Mouse (Mus musculus): ENCODE results near the gene Fut9. TPM values are rescaled to one million over a fixed set of nuclear protein-coding genes. Genes with fewer than 3 reads are reported as not detected.

Fut9 gene
- polyA plus RNA-seq, 1 experiment = 0.01 TPM

DNA sequence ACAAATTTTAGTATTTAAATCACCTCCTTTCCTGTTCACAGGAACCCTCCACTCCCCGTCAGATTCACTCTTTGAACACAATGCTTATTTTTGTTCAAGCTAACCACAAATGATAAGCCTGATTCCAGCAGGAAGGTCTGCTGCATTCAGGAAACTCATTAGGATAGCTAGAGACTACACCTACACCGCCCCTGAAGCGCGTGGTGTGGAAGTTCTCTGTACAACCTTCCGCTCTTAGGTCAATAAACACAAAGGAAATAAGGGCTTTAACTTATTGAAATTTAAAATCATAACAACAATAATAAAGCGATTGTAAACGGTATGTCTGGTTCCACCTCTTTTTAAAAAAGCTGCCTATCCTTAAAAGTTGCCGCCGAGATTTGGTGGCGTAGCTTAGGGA is 1.6 kb downstream of the Fut9 start:
- no peaks in the 10 kb centered on the region for H3K36me3 ChIP-seq (ENCODE audit: control insufficient read depth, insufficient read depth, low read length)
- H3K4me1 ChIP-seq (ENCODE audit: control insufficient read depth, insufficient read depth, low read length) = peaks cover 3% of the 10 kb centered on the region; the same call in 1 of the 2 replicates
- H3K27me3 ChIP-seq (ENCODE audit: control insufficient read depth, insufficient read depth, low read length) = no peaks in the 10 kb centered on the region
- TF ChIP-seq POLR2A (IDR thresholded peaks at IDR 0.05; ENCODE audit: control insufficient read depth, low read depth, low read length) = no peak
- TF ChIP-seq CTCF (IDR thresholded peaks at IDR 0.05; ENCODE audit: control insufficient read depth, insufficient read depth, insufficient replicate concordance, low read depth, low read length) = no peak
- no peak overlapping the region for H3K27ac ChIP-seq (ENCODE audit: control insufficient read depth, insufficient read depth, low read depth, low read length)
- no peak overlapping the region for H3K4me3 ChIP-seq (ENCODE audit: control insufficient read depth, low read depth, low read length)

GRCm38 (mm10) chr4:25796149-25796548 is 3.9 kb downstream of the Fut9 start:
- Histone ChIP-seq H3K4me3 (ENCODE audit: control insufficient read depth, low read depth, low read length) (no peak overlapping the region), H3K27ac (ENCODE audit: control insufficient read depth, insufficient read depth, low read depth, low read length) (no peak overlapping the region), H3K36me3 (ENCODE audit: control insufficient read depth, insufficient read depth, low read length) (no peaks in the 10 kb centered on the region), H3K4me1 (ENCODE audit: control insufficient read depth, insufficient read depth, low read length) (peaks cover 3% of the 10 kb centered on the region; the same call in 1 of the 2 replicates), H3K27me3 (ENCODE audit: control insufficient read depth, insufficient read depth, low read length) (no peaks in the 10 kb centered on the region)
- TF ChIP-seq CTCF (IDR thresholded peaks at IDR 0.05; ENCODE audit: control insufficient read depth, insufficient read depth, insufficient replicate concordance, low read depth, low read length) (no peak), POLR2A (IDR thresholded peaks at IDR 0.05; ENCODE audit: control insufficient read depth, low read depth, low read length) (no peak)

DNA sequence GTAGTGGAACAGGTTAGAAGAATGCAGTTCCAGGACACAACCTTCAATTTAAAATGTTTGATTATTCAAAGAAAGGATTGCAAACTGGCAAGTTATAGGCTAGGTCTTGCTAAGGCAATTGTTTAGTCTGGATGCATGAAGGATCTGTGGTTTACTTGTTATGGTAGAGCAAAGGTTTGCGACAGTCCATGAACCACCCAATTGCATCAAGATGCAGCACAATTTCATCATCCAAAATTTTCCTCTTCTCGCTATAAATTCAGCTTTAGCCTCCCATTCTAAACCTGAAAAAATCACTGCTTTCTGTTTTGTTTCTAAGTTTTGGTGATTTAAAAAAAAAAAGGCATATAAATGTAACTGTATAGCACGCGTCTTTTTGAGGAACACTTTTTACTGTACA is 14.8 kb downstream of the Fut9 start:
- Histone ChIP-seq H3K4me1 (ENCODE audit: control insufficient read depth, insufficient read depth, low read length) (no peaks in the 10 kb centered on the region), H3K4me3 (ENCODE audit: control insufficient read depth, low read depth, low read length) (no peak overlapping the region), H3K27me3 (ENCODE audit: control insufficient read depth, insufficient read depth, low read length) (no peaks in the 10 kb centered on the region), H3K27ac (ENCODE audit: control insufficient read depth, insufficient read depth, low read depth, low read length) (no peak overlapping the region), H3K36me3 (ENCODE audit: control insufficient read depth, insufficient read depth, low read length) (no peaks in the 10 kb centered on the region)
- TF ChIP-seq CTCF (IDR thresholded peaks at IDR 0.05; ENCODE audit: control insufficient read depth, insufficient read depth, insufficient replicate concordance, low read depth, low read length) (no peak), POLR2A (IDR thresholded peaks at IDR 0.05; ENCODE audit: control insufficient read depth, low read depth, low read length) (no peak)

DNA sequence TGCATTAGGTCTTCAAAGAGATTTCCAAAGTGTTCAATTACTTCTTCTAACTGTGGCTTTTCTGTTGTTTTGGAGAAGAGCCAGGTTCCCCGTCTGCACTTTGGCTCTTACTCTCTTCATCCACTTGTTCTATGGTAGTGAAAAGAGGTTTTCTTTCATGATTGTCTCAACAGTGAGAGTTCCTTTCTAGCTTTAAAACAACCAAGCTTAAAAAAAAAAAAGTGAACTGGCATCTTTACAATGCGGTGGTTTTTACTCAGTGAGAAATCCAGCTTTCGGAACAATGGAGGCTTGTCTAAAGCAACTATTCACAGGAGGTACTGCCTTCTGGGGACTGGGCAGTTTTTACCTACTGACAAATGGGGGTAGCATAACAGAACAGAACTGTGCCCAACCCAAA is 31.4 kb downstream of the Fut9 start:
- Histone ChIP-seq H3K4me3 (ENCODE audit: control insufficient read depth, low read depth, low read length) (no peak overlapping the region), H3K4me1 (ENCODE audit: control insufficient read depth, insufficient read depth, low read length) (no peaks in the 10 kb centered on the region), H3K36me3 (ENCODE audit: control insufficient read depth, insufficient read depth, low read length) (no peaks in the 10 kb centered on the region), H3K27me3 (ENCODE audit: control insufficient read depth, insufficient read depth, low read length) (no peaks in the 10 kb centered on the region), H3K27ac (ENCODE audit: control insufficient read depth, insufficient read depth, low read depth, low read length) (no peak overlapping the region)
- no peak for TF ChIP-seq POLR2A (IDR thresholded peaks at IDR 0.05; ENCODE audit: control insufficient read depth, low read depth, low read length)
- no peak for TF ChIP-seq CTCF (IDR thresholded peaks at IDR 0.05; ENCODE audit: control insufficient read depth, insufficient read depth, insufficient replicate concordance, low read depth, low read length)

GRCm38 (mm10) chr4:25763091-25763490 is 37.0 kb downstream of the Fut9 start:
- Histone ChIP-seq H3K4me1 (ENCODE audit: control insufficient read depth, insufficient read depth, low read length) (no peaks in the 10 kb centered on the region), H3K27ac (ENCODE audit: control insufficient read depth, insufficient read depth, low read depth, low read length) (no peak overlapping the region), H3K4me3 (ENCODE audit: control insufficient read depth, low read depth, low read length) (no peak overlapping the region), H3K27me3 (ENCODE audit: control insufficient read depth, insufficient read depth, low read length) (no peaks in the 10 kb centered on the region), H3K36me3 (ENCODE audit: control insufficient read depth, insufficient read depth, low read length) (no peaks in the 10 kb centered on the region)
- no peak for TF ChIP-seq CTCF (IDR thresholded peaks at IDR 0.05; ENCODE audit: control insufficient read depth, insufficient read depth, insufficient replicate concordance, low read depth, low read length)
- no peak for TF ChIP-seq POLR2A (IDR thresholded peaks at IDR 0.05; ENCODE audit: control insufficient read depth, low read depth, low read length)

DNA sequence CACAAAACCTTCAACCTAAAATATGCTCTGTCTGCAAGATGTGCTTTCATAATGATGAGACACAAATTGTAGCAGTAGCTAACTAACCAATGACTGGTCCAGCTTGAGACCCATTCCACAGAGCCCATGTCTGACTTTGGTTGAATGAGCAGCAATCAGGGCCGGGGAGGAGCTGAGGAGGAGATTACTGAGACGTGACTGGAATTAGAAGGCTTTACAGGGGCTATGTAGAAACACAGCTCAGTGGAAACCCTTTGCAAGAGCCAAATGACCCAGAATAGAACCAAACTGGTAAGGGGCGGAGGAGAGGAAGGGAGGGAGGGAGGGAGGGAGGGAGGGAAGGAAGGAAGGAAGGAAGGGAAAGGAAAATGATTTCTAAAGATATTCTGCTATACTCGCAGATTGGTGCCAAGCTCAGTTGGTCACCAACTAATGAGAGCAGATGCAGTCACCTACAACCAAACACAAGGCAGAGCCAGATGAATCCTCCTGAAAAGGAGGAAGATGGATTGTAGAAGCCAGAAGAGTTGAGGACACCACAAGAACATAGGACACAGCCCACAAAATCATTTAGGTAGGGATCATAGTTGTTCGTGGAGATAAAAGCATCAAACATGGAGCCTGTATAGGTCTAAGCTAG is 42.0 kb downstream of the Fut9 start:
- Histone ChIP-seq H3K36me3 (ENCODE audit: control insufficient read depth, insufficient read depth, low read length) (no peaks in the 10 kb centered on the region), H3K4me3 (ENCODE audit: control insufficient read depth, low read depth, low read length) (no peak overlapping the region), H3K27ac (ENCODE audit: control insufficient read depth, insufficient read depth, low read depth, low read length) (no peak overlapping the region), H3K27me3 (ENCODE audit: control insufficient read depth, insufficient read depth, low read length) (no peaks in the 10 kb centered on the region), H3K4me1 (ENCODE audit: control insufficient read depth, insufficient read depth, low read length) (no peaks in the 10 kb centered on the region)
- no peak for TF ChIP-seq POLR2A (IDR thresholded peaks at IDR 0.05; ENCODE audit: control insufficient read depth, low read depth, low read length)
- no peak for TF ChIP-seq CTCF (IDR thresholded peaks at IDR 0.05; ENCODE audit: control insufficient read depth, insufficient read depth, insufficient replicate concordance, low read depth, low read length)

GRCm38 (mm10) chr4:25741553-25741952 is 58.5 kb downstream of the Fut9 start:
- no peaks in the 10 kb centered on the region for H3K27me3 ChIP-seq (ENCODE audit: control insufficient read depth, insufficient read depth, low read length)
- H3K36me3 ChIP-seq (ENCODE audit: control insufficient read depth, insufficient read depth, low read length) = no peaks in the 10 kb centered on the region
- H3K4me1 ChIP-seq (ENCODE audit: control insufficient read depth, insufficient read depth, low read length) = no peaks in the 10 kb centered on the region
- no peak overlapping the region for H3K27ac ChIP-seq (ENCODE audit: control insufficient read depth, insufficient read depth, low read depth, low read length)
- TF ChIP-seq CTCF (IDR thresholded peaks at IDR 0.05; ENCODE audit: control insufficient read depth, insufficient read depth, insufficient replicate concordance, low read depth, low read length) (no peak), POLR2A (IDR thresholded peaks at IDR 0.05; ENCODE audit: control insufficient read depth, low read depth, low read length) (no peak)
- no peak overlapping the region for H3K4me3 ChIP-seq (ENCODE audit: control insufficient read depth, low read depth, low read length)

Measured in testis, adult 2 months (tissue).